ENCODE assay signal across 13 mouse cellular contexts in the genomic region with DNA sequence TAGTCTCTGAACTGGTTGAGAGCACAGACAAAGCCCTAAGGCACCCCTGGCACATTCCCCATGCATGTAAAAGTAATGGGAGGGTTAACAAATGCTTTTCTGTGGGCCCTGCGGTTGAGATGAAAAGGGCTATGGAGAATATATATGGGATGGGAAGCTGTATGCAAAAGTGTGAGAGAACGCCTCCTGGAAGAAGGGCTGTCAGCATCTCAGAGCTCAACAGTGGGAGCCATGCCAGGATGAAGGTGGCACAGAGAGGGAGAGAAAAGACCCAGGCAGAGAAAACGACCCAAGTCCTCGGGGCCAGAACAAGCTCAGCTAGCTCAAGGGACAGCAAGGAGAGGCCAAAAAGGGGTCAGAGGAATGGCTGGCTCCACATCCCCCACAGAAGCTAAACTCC. TPM values are rescaled to one million over a fixed set of nuclear protein-coding genes. Genes with fewer than 3 reads are reported as not detected.
DNase-seq lines count a peak whose midpoint lies in the region; ATAC-seq lines count a peak whose summit lies in the region.
"Had no signal": no experiment of that assay in that cellular context is flagged by ENCODE, and none has a peak within 500 bp of the region (broad histone marks: within the 10 kb centered on the region; RNA-seq: fewer than 3 reads in every experiment).

No protein-coding gene starts in this region.

- no peak overlapping the region for H3K9ac ChIP-seq in hindbrain, embryonic 12.5 days
- no peak overlapping the region for H3K9ac ChIP-seq in embryonic facial prominence, embryonic 12.5 days
- no peak overlapping the region for H3K9ac ChIP-seq in limb, embryonic 13.5 days

- peaks cover 25% of the 10 kb centered on the region for H3K4me1 ChIP-seq in hindbrain, embryonic 10.5 days (replicated peaks)
- peaks cover 19% of the 10 kb centered on the region for H3K4me1 ChIP-seq in hindbrain, embryonic 12.5 days
- H3K4me1 ChIP-seq in embryonic facial prominence, embryonic 12.5 days, result peaks cover 27% of the 10 kb centered on the region
- H3K4me1 ChIP-seq in limb, embryonic 13.5 days, result peaks cover 28% of the 10 kb centered on the region

- ATAC-seq in hindbrain, embryonic 12.5 days (ENCODE audit: low FRiP score), result no peak
- no peak for ATAC-seq in embryonic facial prominence, embryonic 12.5 days (ENCODE audit: insufficient number of reproducible peaks, insufficient read depth, low FRiP score, low TSS enrichment)
- ATAC-seq in limb, embryonic 13.5 days (ENCODE audit: low FRiP score, low read depth), result no peak

- peak; percentile 37 to 59 for DNase-seq in cerebellum, postnatal 25 days
- no peak for DNase-seq in cerebellum, postnatal 36 days
- no peak for DNase-seq in hindbrain, embryonic 10.5 days (ENCODE audit: low spot score)
- no peak for DNase-seq in ovary, postnatal 36 days (ENCODE audit: low spot score)
- DNase-seq in yolk sac, embryonic 10.5 days (ENCODE audit: low spot score), result no peak
- DNase-seq: kidney, postnatal 14 days; liver; thymus, postnatal 14 days had no signal

- H3K36me3 ChIP-seq in hindbrain, embryonic 10.5 days, result 0 out of 2 replicates have a peak, but pooled peaks cover 4% of the 10 kb centered on the region
- H3K36me3 ChIP-seq in hindbrain, embryonic 12.5 days, result no peaks in the 10 kb centered on the region
- no peaks in the 10 kb centered on the region for H3K36me3 ChIP-seq in embryonic facial prominence, embryonic 12.5 days
- no peaks in the 10 kb centered on the region for H3K36me3 ChIP-seq in limb, embryonic 13.5 days

- no peaks in the 10 kb centered on the region for H3K9me3 ChIP-seq in hindbrain, embryonic 10.5 days
- no peaks in the 10 kb centered on the region for H3K9me3 ChIP-seq in hindbrain, embryonic 12.5 days (replicated peaks)
- H3K9me3 ChIP-seq in embryonic facial prominence, embryonic 12.5 days, result no peaks in the 10 kb centered on the region
- no peaks in the 10 kb centered on the region for H3K9me3 ChIP-seq in limb, embryonic 13.5 days

- WGBS in hindbrain, embryonic 10.5 days, result 83% methylated on average over 4 of the region's 4 CpGs
- 82% methylated on average over 4 of the region's 4 CpGs for WGBS in hindbrain, embryonic 12.5 days
- 59% methylated on average over 4 of the region's 4 CpGs for WGBS in embryonic facial prominence, embryonic 12.5 days
- 60% methylated on average over 4 of the region's 4 CpGs for WGBS in limb, embryonic 13.5 days

- H3K4me2 ChIP-seq in hindbrain, embryonic 12.5 days (replicated peaks), result no peak overlapping the region
- no peak overlapping the region for H3K4me2 ChIP-seq in embryonic facial prominence, embryonic 12.5 days (replicated peaks)
- H3K4me2 ChIP-seq in limb, embryonic 13.5 days (replicated peaks), result no peak overlapping the region

- H3K27me3 ChIP-seq in hindbrain, embryonic 10.5 days (ENCODE audit: insufficient read depth, poor library complexity, severe bottlenecking), result no peaks in the 10 kb centered on the region
- H3K27me3 ChIP-seq in hindbrain, embryonic 12.5 days, result no peaks in the 10 kb centered on the region
- H3K27me3 ChIP-seq in embryonic facial prominence, embryonic 12.5 days, result no peaks in the 10 kb centered on the region
- no peaks in the 10 kb centered on the region for H3K27me3 ChIP-seq in limb, embryonic 13.5 days

- peak overlapping the region; percentile 2; the same call in 1 of the 2 replicates for H3K27ac ChIP-seq in hindbrain, embryonic 10.5 days
- H3K27ac ChIP-seq in hindbrain, embryonic 12.5 days, result no peak overlapping the region
- H3K27ac ChIP-seq in embryonic facial prominence, embryonic 12.5 days, result peak overlapping the region; percentile 79; the same call in 1 of the 2 replicates
- peak overlapping the region; percentile 73; the same call in 1 of the 2 replicates for H3K27ac ChIP-seq in limb, embryonic 13.5 days
- H3K27ac ChIP-seq: macrophage had no signal

- H3K4me3 ChIP-seq in hindbrain, embryonic 10.5 days, result no peak overlapping the region
- H3K4me3 ChIP-seq in hindbrain, embryonic 12.5 days, result no peak overlapping the region
- H3K4me3 ChIP-seq in embryonic facial prominence, embryonic 12.5 days, result no peak overlapping the region
- no peak overlapping the region for H3K4me3 ChIP-seq in limb, embryonic 13.5 days
- H3K4me3 ChIP-seq: erythroblast, embryonic 14.5 days had no signal

RNA-seq across cellular contexts. Expression of a gene that starts 8.6 kb away (rescaled TPM):
- polyA plus RNA-seq in hindbrain, embryonic 10.5 days (2016; fragmentation: Nextera tagmentation; extraction: Ambion mirVana), result 17.7 and 19.6 TPM in 2 replicates
- 21.8 and 22.3 TPM in 2 replicates for polyA plus RNA-seq in hindbrain, embryonic 12.5 days (2016; fragmentation: Nextera tagmentation; extraction: Ambion mirVana)
- 17.4 and 18.1 TPM in 2 replicates for polyA plus RNA-seq in embryonic facial prominence, embryonic 12.5 days (2016; fragmentation: Nextera tagmentation; extraction: Ambion mirVana)
- polyA plus RNA-seq in limb, embryonic 13.5 days (2015; fragmentation: Nextera tagmentation; extraction: Ambion mirVana), result 16.2 and 16.9 TPM in 2 replicates

Comparison
In these comparisons a context has a peak if more than half of its experiments do, and no peak if none do; other contexts are left out.
1. DNase-seq: peak in cerebellum, postnatal 25 days (2 of 2); none in cerebellum, postnatal 36 days (0 of 2), hindbrain, embryonic 10.5 days (single experiment), ovary, postnatal 36 days (single experiment) and yolk sac, embryonic 10.5 days (single experiment).